Mouse (Mus musculus) stomach, embryonic 14.5 days (tissue): ENCODE results near the gene Olfr771. TPM values are rescaled to one million over a fixed set of nuclear protein-coding genes. Genes with fewer than 3 reads are reported as not detected.
"Not testable (repeated sequence)": the region's sequence is repeated elsewhere in the genome, so short reads cannot be mapped to it uniquely, and the experiment has no call there.

Experiments used
- ATAC-seq: fragments of 200-750 bp; cut with Nextera tagmentation; 2 replicates; pipeline ENCODE4 v1.8.0; 2017; ENCODE audit warnings: low read depth, moderate TSS enrichment; ENCODE audit not compliant: insufficient number of reproducible peaks, insufficient read depth, low FRiP score
- H3K27ac ChIP-seq: fragments of 300-500 bp; sonication (generic); 2 replicates; pipeline ENCODE4 v1.5.1; 2014; ENCODE audit warnings: mild to moderate bottlenecking, low read length, moderate library complexity, mixed read lengths
- H3K27me3 ChIP-seq: fragments of 300-500 bp; sonication (generic); 2 replicates; pipeline ENCODE4 v1.6.1; 2014; ENCODE audit warnings: low read length, control low read depth, mixed read lengths; ENCODE audit not compliant: control insufficient read depth, insufficient read depth
- H3K36me3 ChIP-seq: fragments of 300-500 bp; sonication (generic); 2 replicates; pipeline ENCODE4 v1.6.1; 2014; ENCODE audit warnings: mild to moderate bottlenecking, control low read depth, low read length, moderate library complexity, mixed read lengths; ENCODE audit not compliant: control insufficient read depth, insufficient read depth
- H3K4me1 ChIP-seq: fragments of 300-500 bp; sonication (generic); 2 replicates; pipeline ENCODE4 v1.6.1; 2014; ENCODE audit warnings: low read length, control low read depth, mixed read lengths; ENCODE audit not compliant: control insufficient read depth, insufficient read depth
- H3K4me2 ChIP-seq: fragments of 300-500 bp; sonication (generic); replicated peaks from 2 replicates; pipeline ENCODE4 v1.6.1; 2014; ENCODE audit warnings: low read depth, low read length, control low read depth
- H3K4me3 ChIP-seq: fragments of 300-500 bp; sonication (generic); 2 replicates; pipeline ENCODE4 v1.5.1; 2014; ENCODE audit warnings: low read depth, low read length, control low read depth
- H3K9ac ChIP-seq: fragments of 300-500 bp; sonication (generic); replicated peaks from 2 replicates; pipeline ENCODE4 v1.6.1; 2014; ENCODE audit warnings: low read depth, mild to moderate bottlenecking, control low read depth, low read length, moderate library complexity, mixed read lengths
- H3K9me3 ChIP-seq: fragments of 300-500 bp; sonication (generic); 2 replicates; pipeline ENCODE4 v1.6.1; 2016; ENCODE audit warnings: low read depth, low read length, control low read depth; ENCODE audit not compliant: control insufficient read depth
- WGBS: fragments of 180-500 bp; shearing (Covaris S2); extraction: QIAGEN DNeasy Blood & Tissue Kit; methylation state at CpG from one replicate; pipeline ENCODE4 v1.1.7; 2014; 5-methylcytosine and 5-hydroxymethylcytosine counted together
- polyA plus RNA-seq: library from polyadenylated mRNA; unstranded; fragments of >200 nt; fragmentation: Nextera tagmentation; extraction: Ambion mirVana; gene quantifications from 2 replicates; pipeline ENCODE4 v1.2.1, GENCODE M21; 2014

Gene Olfr771
- not detected in 2 replicates for polyA plus RNA-seq

GRCm38 (mm10) chr10:129164651-129165050 is at the start of gene Olfr771:
TSS of gene Olfr771 (minus strand) at chr10:129164751.
- no peak within 1 kb of the TSS for H3K4me2 ChIP-seq
- no peaks in the 10 kb centered on the region for H3K9me3 ChIP-seq
- no peak within 1 kb of the TSS for H3K27ac ChIP-seq
- H3K9ac ChIP-seq: no peak within 1 kb of the TSS
- no peaks in the 10 kb centered on the region for H3K4me1 ChIP-seq
- no peak for ATAC-seq
- H3K36me3 ChIP-seq: no peaks in the 10 kb centered on the region
- H3K4me3 ChIP-seq: no peak within 1 kb of the TSS
- WGBS: 69% methylated on average over 1 of the region's 1 CpGs
- no peaks in the 10 kb centered on the region for H3K27me3 ChIP-seq

DNA sequence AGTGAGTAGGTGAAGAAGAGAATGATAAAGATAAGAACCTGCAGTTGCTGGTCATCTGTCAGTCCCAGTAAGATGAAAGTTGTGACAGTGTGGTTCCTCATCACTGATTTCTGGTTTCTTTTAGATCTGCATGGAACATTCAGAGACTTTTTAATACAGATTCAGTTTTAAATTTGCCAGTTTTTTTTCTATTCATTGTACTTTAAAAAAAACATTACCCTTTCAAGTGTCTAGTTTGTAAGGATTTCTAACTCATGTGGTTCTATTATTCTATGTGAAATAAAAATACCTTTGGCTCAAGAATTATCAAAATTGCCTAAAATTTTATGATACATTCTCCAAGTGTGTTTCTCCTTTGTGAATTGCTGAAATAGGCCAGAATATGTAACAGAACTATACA is 22.8 kb upstream of the Olfr771 start, which contains the start of gene Olfr773:
Olfr773 (minus strand) TSS at position 101 of the 400 bp plus-strand sequence.
- H3K27me3 ChIP-seq, H3K4me3 ChIP-seq, H3K4me1 ChIP-seq, H3K27ac ChIP-seq, ATAC-seq, H3K9ac ChIP-seq, H3K36me3 ChIP-seq, H3K9me3 ChIP-seq, H3K4me2 ChIP-seq: not testable (repeated sequence)

DNA sequence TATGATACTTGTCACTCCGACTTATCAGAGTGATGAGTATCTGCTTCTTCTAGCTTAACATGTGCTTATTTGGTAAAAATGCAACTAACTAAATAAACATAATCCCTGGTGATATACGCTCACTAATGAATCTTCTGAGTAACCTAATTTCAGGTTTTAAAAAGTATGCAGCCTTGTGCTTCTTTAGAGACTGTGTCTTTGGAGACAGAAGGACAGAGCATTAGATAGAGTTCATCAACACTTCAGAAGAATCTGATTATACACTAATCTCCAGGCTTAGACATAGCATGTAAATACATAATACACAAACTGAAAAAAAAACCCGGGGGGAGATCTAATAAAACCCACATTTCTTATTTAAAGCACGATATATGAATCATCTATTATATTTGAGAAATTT is 13.3 kb upstream of the Olfr771 start, which contains the start of gene Olfr772:
Olfr772 (minus strand) TSS at position 101 of the 400 bp plus-strand sequence.
- 88% methylated on average over 3 of the region's 4 CpGs for WGBS
- not testable (repeated sequence) for ATAC-seq, H3K36me3 ChIP-seq

DNA sequence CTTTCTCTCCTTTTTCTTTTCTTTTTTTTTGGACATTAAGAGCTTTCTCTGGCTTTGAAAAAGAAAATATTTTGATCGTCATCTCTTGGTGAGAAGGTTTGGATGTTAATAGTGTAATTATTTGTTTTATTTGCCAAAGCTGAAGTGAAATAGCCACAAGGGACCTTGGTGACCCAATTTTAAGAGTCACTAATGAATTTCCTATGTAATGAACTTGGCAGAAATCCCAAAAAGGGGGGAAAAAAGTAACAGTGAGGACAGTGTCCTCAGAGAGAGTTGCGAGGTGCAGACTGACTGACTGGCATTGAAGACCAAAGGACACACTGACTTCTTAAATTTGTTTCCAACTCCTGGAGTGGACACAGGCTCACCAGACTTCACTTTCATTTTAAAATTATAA is 25.7 kb downstream of the Olfr771 start, which contains the start of gene Olfr770:
Olfr770 (minus strand) TSS at position 101 of the 400 bp plus-strand sequence.
- 85% methylated on average over 2 of the region's 2 CpGs for WGBS
- Histone ChIP-seq H3K27me3 (no peaks in the 10 kb centered on the region), H3K4me1 (no peaks in the 10 kb centered on the region), H3K36me3 (no peaks in the 10 kb centered on the region), H3K4me3 (no peak within 1 kb of the TSS), H3K9ac (no peak within 1 kb of the TSS), H3K4me2 (no peak within 1 kb of the TSS), H3K27ac (no peak within 1 kb of the TSS), H3K9me3 (no peaks in the 10 kb centered on the region)
- ATAC-seq: no peak

More for the DNA sequence above, 13.3 kb upstream of the Olfr771 start, which contains the start of gene Olfr772:
- H3K4me3 ChIP-seq, H3K27me3 ChIP-seq, H3K9me3 ChIP-seq, H3K4me1 ChIP-seq, H3K9ac ChIP-seq, H3K4me2 ChIP-seq, H3K27ac ChIP-seq: not testable (repeated sequence)

- H3K4me1 ChIP-seq: no peaks in the 10 kb centered on the region
- no peak within 1 kb of the TSS for H3K4me2 ChIP-seq
- H3K36me3 ChIP-seq: no peaks in the 10 kb centered on the region
- no peak for ATAC-seq
- H3K4me3 ChIP-seq: no peak within 1 kb of the TSS
- 63% methylated on average over 2 of the region's 2 CpGs for whole genome bisulfite sequencing
- H3K9me3 ChIP-seq: no peaks in the 10 kb centered on the region
- H3K27me3 ChIP-seq: no peaks in the 10 kb centered on the region
- no peak within 1 kb of the TSS for H3K9ac ChIP-seq
- H3K27ac ChIP-seq: no peak within 1 kb of the TSS
Measured at GRCm38 (mm10) chr10:129117761-129118160, 46.8 kb downstream of the Olfr771 start, which contains the start of gene Olfr769. TSS of gene Olfr769 (minus strand) at chr10:129117861.

DNA sequence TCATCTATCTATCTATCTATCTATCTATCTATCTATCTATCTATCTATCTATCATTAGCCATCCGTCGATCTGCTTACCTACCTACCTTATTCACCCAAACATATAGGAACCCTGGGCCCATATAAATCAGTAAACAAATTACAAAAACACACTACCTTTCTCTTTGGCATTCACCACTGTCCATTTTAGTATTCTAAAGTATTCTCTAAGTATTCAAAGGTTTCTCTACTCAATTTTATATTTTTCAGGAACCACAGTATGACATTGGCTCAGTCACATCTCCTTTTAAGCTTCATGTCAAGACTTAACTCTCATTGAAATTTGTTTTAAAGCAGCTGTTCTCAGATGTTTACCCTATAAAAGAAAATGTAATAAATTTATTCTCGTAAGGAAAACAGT is 49.4 kb downstream of the Olfr771 start:
- no peaks in the 10 kb centered on the region for H3K9me3 ChIP-seq
- no peak overlapping the region for H3K4me2 ChIP-seq
- H3K9ac ChIP-seq: no peak overlapping the region
- no peaks in the 10 kb centered on the region for H3K36me3 ChIP-seq
- H3K27ac ChIP-seq: no peak overlapping the region
- no peaks in the 10 kb centered on the region for H3K4me1 ChIP-seq
- WGBS: 87% methylated on average over 3 of the region's 3 CpGs
- no peak overlapping the region for H3K4me3 ChIP-seq
- no peaks in the 10 kb centered on the region for H3K27me3 ChIP-seq
- ATAC-seq: no peak

Other genes with a start within 250 kb of the Olfr771 start
- 14.9 and 17.1 TPM in 2 replicates for gene Rdh5, start 241.9 kb downstream of the Olfr771 start, polyA plus RNA-seq
- 222 and 236 TPM in 2 replicates for gene Bloc1s1, start 240.7 kb downstream of the Olfr771 start, polyA plus RNA-seq
- gene Itga7, start 230.9 kb downstream of the Olfr771 start, polyA plus RNA-seq: 2.6 and 4.4 TPM in 2 replicates
- 0.35 TPM in 1 of 2 replicates, not detected in the other for gene Mettl7b, start 203.8 kb downstream of the Olfr771 start, polyA plus RNA-seq
- not detected in 2 replicates for gene Olfr9, start 175.3 kb downstream of the Olfr771 start, polyA plus RNA-seq
- gene Olfr763, start 154.0 kb downstream of the Olfr771 start, polyA plus RNA-seq: not detected in 2 replicates
- gene Olfr764-ps1, start 124.9 kb downstream of the Olfr771 start, polyA plus RNA-seq: not detected in 2 replicates
- gene Olfr765, start 114.8 kb downstream of the Olfr771 start, polyA plus RNA-seq: not detected in 2 replicates
- not detected in 2 replicates for gene Olfr766-ps1, start 95.8 kb downstream of the Olfr771 start, polyA plus RNA-seq
- not detected in 2 replicates for gene Olfr767, start 81.8 kb downstream of the Olfr771 start, polyA plus RNA-seq
- gene Olfr768, start 65.4 kb downstream of the Olfr771 start, polyA plus RNA-seq: not detected in 2 replicates
- not detected in 2 replicates for gene Olfr769, start 46.9 kb downstream of the Olfr771 start, polyA plus RNA-seq
- not detected in 2 replicates for gene Olfr770, start 25.8 kb downstream of the Olfr771 start, polyA plus RNA-seq
- not detected in 2 replicates for gene Olfr772, start 13.2 kb upstream of the Olfr771 start, polyA plus RNA-seq
- gene Olfr773, start 22.7 kb upstream of the Olfr771 start, polyA plus RNA-seq: not detected in 2 replicates
- gene Olfr774, start 71.5 kb upstream of the Olfr771 start, polyA plus RNA-seq: not detected in 2 replicates
- not detected in 2 replicates for gene Olfr775, start 83.7 kb upstream of the Olfr771 start, polyA plus RNA-seq
- not detected in 2 replicates for gene Olfr776, start 94.4 kb upstream of the Olfr771 start, polyA plus RNA-seq
- gene Olfr777, start 106.7 kb upstream of the Olfr771 start, polyA plus RNA-seq: not detected in 2 replicates
- gene Olfr780, start 153.4 kb upstream of the Olfr771 start, polyA plus RNA-seq: not detected in 2 replicates
- gene Olfr781, start 164.1 kb upstream of the Olfr771 start, polyA plus RNA-seq: not detected in 2 replicates
- gene Olfr782, start 184.1 kb upstream of the Olfr771 start, polyA plus RNA-seq: not detected in 2 replicates
- 0.10 and 0.17 TPM in 2 replicates for gene Olfr784, start 219.3 kb upstream of the Olfr771 start, polyA plus RNA-seq
- gene Olfr785, start 240.7 kb upstream of the Olfr771 start, polyA plus RNA-seq: not detected in 2 replicates